Mouse (Mus musculus): ENCODE measurements at regions not wholly inside any gene's neighbourhood (a gene's known extent, or its start where the extent isn't known, plus 50 kb on each side); places are given as distances from the start of the nearest gene placed in this dataset.

- DNase-seq = no peak
Measured at GRCm38 (mm10) chr3:102574320-102574719, 104.6 kb downstream of the Ngf start.

- DNase-seq = no peak
Measured at GRCm38 (mm10) chr3:102576896-102577295, 107.2 kb downstream of the Ngf start.

GRCm38 (mm10) chr3:102581830-102582229, 112.1 kb downstream of the Ngf start:
- no peak for DNase-seq

GRCm38 (mm10) chr3:102585136-102585535, 115.4 kb downstream of the Ngf start:
- no peak for DNase-seq

GRCm38 (mm10) chr3:102586221-102586620, 116.5 kb downstream of the Ngf start:
- no peak for DNase-seq

GRCm38 (mm10) chr3:102592041-102592440, 122.3 kb downstream of the Ngf start:
- peak; percentile 4 to 8 for DNase-seq

GRCm38 (mm10) chr3:102596944-102597551, 127.3 kb downstream of the Ngf start:
- DNase-seq = no peak

- no peak for DNase-seq
Measured at GRCm38 (mm10) chr3:102599061-102599460, 129.3 kb downstream of the Ngf start.

GRCm38 (mm10) chr3:102602766-102603165, 131.6 kb upstream of the Tspan2 start:
- DNase-seq = no peak

GRCm38 (mm10) chr3:102605284-102605683, 129.0 kb upstream of the Tspan2 start:
- no peak for DNase-seq

GRCm38 (mm10) chr3:102610970-102611369, 123.4 kb upstream of the Tspan2 start:
- no peak for DNase-seq

- no peak for DNase-seq
Measured at GRCm38 (mm10) chr3:102611398-102612366, 122.6 kb upstream of the Tspan2 start.

GRCm38 (mm10) chr3:102619666-102620377, 114.5 kb upstream of the Tspan2 start:
- no peak for DNase-seq

- no peak for DNase-seq
Measured at GRCm38 (mm10) chr3:102636076-102636475, 98.3 kb upstream of the Tspan2 start.

- DNase-seq = no peak
Measured at GRCm38 (mm10) chr3:102636674-102637073, 97.7 kb upstream of the Tspan2 start.

- DNase-seq = no peak
Measured at GRCm38 (mm10) chr3:102644276-102644940, 89.9 kb upstream of the Tspan2 start.

GRCm38 (mm10) chr3:102648450-102648849, 85.9 kb upstream of the Tspan2 start:
- DNase-seq = no peak

- no peak for DNase-seq
Measured at GRCm38 (mm10) chr3:102654962-102655361, 79.4 kb upstream of the Tspan2 start.

- no peak for DNase-seq
Measured at GRCm38 (mm10) chr3:102657116-102657515, 77.2 kb upstream of the Tspan2 start.

- no peak for DNase-seq
Measured at GRCm38 (mm10) chr3:102657531-102658060, 76.7 kb upstream of the Tspan2 start.

GRCm38 (mm10) chr3:102659352-102659751, 75.0 kb upstream of the Tspan2 start:
- DNase-seq = no peak

GRCm38 (mm10) chr3:102661296-102661695, 73.0 kb upstream of the Tspan2 start:
- DNase-seq = no peak

- DNase-seq = no peak
Measured at GRCm38 (mm10) chr3:102663711-102664110, 70.6 kb upstream of the Tspan2 start.
